Mouse (Mus musculus) adrenal gland, adult 8-10 months (tissue): ENCODE results near the gene Eml1. TPM values are rescaled to one million over a fixed set of nuclear protein-coding genes. Genes with fewer than 3 reads are reported as not detected.

Experiments used
- DNase-seq: peaks from one replicate; pipeline ENCODE4 v3.0.0; 2022
- total RNA-seq, 4 experiments: library from RNA; stranded (reverse); gene quantifications; 2 replicates each; pipeline ENCODE4 v1.2.4; 2022

Eml1 gene
- total RNA-seq, 4 experiments from 2014 or later, result 15.2 to 31.0 (median 22.8) TPM

- DNase-seq, result peak; percentile 86
These were observed 52.3 kb downstream of the Eml1 start for GRCm38 (mm10) chr12:108422858-108423631.

DNA sequence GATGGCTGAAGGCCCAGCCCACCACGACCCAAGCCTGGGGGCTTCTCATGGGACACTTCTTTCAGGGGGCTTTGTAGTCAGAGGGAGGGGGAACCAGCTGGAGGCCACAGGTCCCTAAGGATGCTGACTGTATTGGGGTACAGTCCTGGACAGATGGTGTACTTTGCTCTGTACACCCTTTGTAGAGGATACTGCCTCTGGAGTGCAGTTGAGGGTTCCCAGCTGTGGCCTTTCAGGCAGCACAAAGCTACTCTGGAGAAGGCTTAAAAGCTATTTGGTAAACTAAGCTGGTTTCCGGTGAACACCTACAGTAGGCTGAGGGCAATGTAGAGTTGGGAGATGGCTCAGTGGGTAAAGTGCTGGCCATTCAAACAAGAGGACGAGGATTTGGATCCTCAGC is 60.2 kb downstream of the Eml1 start:
- DNase-seq, result no peak

DNA sequence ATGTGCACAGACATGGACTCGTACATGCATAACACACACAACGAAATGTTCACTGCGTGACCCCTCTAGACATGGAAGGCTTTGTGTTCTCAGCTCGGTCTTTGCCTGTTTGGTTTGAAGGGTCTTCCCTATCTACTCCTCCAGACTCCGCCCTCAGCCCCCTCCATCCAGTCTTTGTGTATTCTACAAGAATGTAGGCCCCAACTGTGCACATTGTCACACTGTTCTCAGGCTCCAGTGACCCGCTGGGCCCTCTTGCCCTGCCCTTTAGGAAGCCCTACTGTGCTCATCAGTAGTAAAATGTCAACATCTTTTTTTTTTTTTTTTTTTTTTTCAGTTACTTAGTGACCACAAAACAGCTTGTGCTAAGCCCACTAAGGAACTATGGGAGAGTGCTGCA is 61.0 kb downstream of the Eml1 start:
- DNase-seq, result no peak

GRCm38 (mm10) chr12:108432578-108432977 is 61.8 kb downstream of the Eml1 start:
- no peak for DNase-seq

GRCm38 (mm10) chr12:108433030-108433429 is 62.3 kb downstream of the Eml1 start:
- no peak for DNase-seq

- no peak for DNase-seq
These were observed 62.7 kb downstream of the Eml1 start for GRCm38 (mm10) chr12:108433498-108433897.

GRCm38 (mm10) chr12:108435444-108436015 is 64.8 kb downstream of the Eml1 start:
- no peak for DNase-seq

GRCm38 (mm10) chr12:108436029-108436923 is 65.5 kb downstream of the Eml1 start:
- DNase-seq, result no peak

DNA sequence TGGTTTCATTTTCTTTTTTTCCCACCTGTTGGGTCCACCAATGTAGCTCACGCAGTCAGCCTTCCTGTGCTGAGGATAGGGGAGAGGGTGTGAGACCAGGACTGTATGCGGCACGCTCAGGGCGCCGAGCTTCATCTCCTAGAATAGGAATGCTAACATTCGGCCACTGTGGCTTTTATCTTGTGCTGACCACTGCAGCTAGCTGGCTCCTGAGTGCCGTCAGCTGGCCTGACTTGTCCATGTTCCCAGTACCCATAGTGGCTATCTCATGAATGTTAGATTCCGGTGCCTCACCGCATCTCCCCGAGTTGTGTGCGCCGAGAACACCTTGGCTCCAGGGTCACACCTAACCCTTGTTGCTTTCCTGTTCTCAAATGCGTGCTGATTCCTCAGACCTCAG is 66.7 kb downstream of the Eml1 start:
- DNase-seq, result no peak

GRCm38 (mm10) chr12:108443271-108443670 is 72.5 kb downstream of the Eml1 start:
- DNase-seq, result no peak

DNA sequence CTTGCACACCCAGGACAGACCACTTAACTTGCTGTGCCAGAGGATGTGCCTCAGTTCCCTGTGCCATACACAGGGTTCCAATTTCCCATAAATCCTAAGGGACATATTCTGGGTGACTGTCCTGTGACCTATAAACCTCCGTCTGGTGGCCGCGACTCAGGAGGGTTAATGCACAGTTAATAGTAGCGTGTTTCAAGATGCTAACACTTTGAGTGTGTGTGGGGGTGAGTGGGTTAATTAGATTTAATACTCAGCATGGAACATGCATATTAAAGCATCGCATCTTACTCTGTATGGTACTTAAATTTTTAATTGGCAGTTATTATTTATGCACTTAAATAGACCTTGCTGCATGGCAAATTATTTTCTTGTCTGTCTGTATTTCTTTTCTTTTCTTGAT is 73.0 kb downstream of the Eml1 start:
- DNase-seq, result no peak

GRCm38 (mm10) chr12:108444166-108445115 is 73.7 kb downstream of the Eml1 start:
- DNase-seq, result no peak

- DNase-seq, result no peak
These were observed 76.0 kb downstream of the Eml1 start for GRCm38 (mm10) chr12:108446721-108447120.

GRCm38 (mm10) chr12:108448396-108448795 is 77.6 kb downstream of the Eml1 start:
- no peak for DNase-seq

DNA sequence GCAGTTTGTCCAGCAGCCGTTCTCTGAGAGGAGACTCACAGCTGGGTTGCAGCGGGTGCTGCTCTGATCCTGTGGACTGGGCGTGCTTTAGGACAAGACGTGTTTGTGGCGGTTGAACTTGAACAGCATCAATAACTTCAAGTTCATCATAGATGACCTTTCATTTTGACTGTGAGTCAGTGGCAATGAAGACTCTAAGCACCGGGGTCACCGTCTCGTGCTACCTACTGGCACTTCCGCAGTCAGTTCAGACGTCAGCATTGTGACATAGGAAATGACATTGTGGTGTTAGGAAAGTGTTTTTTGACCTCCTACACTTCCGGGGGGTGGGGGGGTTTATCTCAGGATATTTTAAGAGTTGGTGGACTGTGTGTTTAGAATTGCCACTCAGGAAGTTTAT is 79.2 kb downstream of the Eml1 start:
- DNase-seq, result peak; percentile 18

- no peak for DNase-seq
These were observed 79.8 kb downstream of the Eml1 start for GRCm38 (mm10) chr12:108450546-108450945.

DNA sequence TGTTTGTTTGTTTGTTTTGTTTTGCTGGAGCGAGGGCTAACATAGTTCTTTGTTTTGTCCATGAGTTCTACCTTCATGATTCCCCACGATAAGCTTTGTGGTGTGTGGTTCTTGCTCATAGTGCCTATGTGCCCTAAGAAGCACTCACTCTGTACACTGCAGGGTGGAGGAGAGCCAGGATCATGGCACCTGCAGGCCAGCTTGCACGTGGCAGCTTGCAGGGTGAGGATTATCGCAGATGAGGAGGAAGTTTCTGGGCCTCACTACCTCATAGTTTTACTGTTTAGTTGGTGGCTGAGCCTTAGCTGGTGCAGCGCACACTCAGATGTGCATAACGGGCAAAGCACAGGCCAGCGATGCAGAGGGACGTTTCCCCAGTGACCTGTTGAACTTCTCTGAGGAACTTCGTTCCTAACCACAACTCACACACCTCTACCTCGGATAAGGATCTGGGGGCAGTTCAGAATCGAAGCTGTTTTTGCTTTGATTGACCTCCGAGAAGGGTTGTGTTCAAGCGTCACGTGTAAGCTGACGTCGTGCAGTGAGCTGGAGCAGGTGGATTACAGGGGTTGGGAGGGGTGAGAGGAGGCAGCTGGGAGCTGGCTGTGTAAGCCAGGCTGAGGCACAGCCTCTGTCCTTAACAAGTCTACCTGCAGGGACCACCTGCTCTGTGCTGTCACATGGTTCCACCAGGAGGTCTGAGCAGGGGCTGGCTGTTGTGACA is 81.6 kb downstream of the Eml1 start:
- DNase-seq, result no peak

GRCm38 (mm10) chr12:108453561-108454044 is 82.8 kb downstream of the Eml1 start:
- DNase-seq, result no peak

DNA sequence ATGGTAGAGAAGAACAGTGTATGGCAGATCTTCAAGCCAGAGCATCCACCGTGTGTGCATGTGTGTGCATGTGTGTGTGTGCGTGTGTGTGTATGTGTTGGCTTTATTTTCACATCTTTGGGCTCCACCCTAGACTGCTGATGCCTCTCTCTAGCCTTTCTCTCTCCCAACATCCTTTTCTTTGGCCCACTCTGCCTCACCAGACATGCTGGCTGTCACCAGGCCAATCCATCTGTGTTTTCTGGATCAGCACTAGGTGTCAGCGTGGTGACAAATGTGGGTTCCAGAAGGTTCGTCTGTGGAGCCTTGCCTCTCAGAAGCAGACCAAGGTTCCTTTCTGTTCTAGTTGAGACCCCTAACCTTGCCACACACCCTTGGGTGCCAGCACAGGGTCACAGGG is 84.2 kb downstream of the Eml1 start:
- DNase-seq, result no peak

DNA sequence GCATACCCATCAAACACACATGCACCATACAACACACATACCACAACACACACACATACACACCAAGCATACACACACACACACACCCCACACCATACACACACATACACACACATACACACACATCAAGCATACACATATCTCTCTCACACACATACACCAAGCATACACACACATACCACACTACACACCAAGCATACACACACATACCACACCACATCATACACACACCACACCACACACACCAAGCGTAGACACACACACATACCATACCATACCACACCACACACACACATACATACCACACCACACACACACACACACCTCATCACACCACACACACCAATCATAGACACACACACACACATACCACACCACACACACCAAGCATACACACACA is 102.1 kb downstream of the Eml1 start:
- DNase-seq, result no peak

GRCm38 (mm10) chr12:108474440-108474839 is 103.7 kb downstream of the Eml1 start:
- DNase-seq, result no peak
